Mouse (Mus musculus) right cerebral cortex, postnatal 25 days (tissue): ENCODE measurements around the gene Zfp335.
"Not testable (repeated sequence)": the region's sequence is repeated elsewhere in the genome, so short reads cannot be mapped to it uniquely, and the experiment has no call there.

Experiments
- DNase-seq: peaks from one replicate; pipeline ENCODE4 v3.0.0; 2022

Zfp335 gene

GRCm38 (mm10) chr2:164866741-164867551, 44.6 kb downstream of the Zfp335 start:
- DNase-seq, result no peak

GRCm38 (mm10) chr2:164864593-164864992, 47.0 kb downstream of the Zfp335 start:
- DNase-seq, result no peak

GRCm38 (mm10) chr2:164863411-164863810, 48.1 kb downstream of the Zfp335 start:
- DNase-seq, result not testable (repeated sequence)

GRCm38 (mm10) chr2:164862179-164862861, 49.2 kb downstream of the Zfp335 start:
- no peak for DNase-seq

- no peak for DNase-seq
Measured at GRCm38 (mm10) chr2:164861094-164861493, 50.5 kb downstream of the Zfp335 start.

- DNase-seq, result no peak
Measured at GRCm38 (mm10) chr2:164859640-164860432, 51.7 kb downstream of the Zfp335 start.

GRCm38 (mm10) chr2:164859155-164859554, 52.4 kb downstream of the Zfp335 start:
- no peak for DNase-seq

- no peak for DNase-seq
Measured at GRCm38 (mm10) chr2:164857842-164858553, 53.6 kb downstream of the Zfp335 start.

GRCm38 (mm10) chr2:164857101-164857821, 54.3 kb downstream of the Zfp335 start, which contains the start of gene Pltp:
Pltp (minus strand) TSS chr2:164857711.
- peak; percentile 34 for DNase-seq

- DNase-seq, result no peak
Measured at GRCm38 (mm10) chr2:164856309-164857100, 55.1 kb downstream of the Zfp335 start.

- DNase-seq, result not testable (repeated sequence)
Measured at GRCm38 (mm10) chr2:164855572-164855971, 56.0 kb downstream of the Zfp335 start.

GRCm38 (mm10) chr2:164850061-164850460, 61.5 kb downstream of the Zfp335 start:
- DNase-seq, result no peak

- no peak for DNase-seq
Measured at GRCm38 (mm10) chr2:164845782-164846181, 65.8 kb downstream of the Zfp335 start.
